Mouse (Mus musculus) cortical plate, adult 2 months (tissue): ENCODE measurements at regions not wholly inside any gene's neighbourhood (a gene's known extent, or its start where the extent isn't known, plus 50 kb on each side); places are given as distances from the start of the nearest gene placed in this dataset.

Source experiments
- CTCF ChIP-seq: fragments of 200-500 bp; IDR thresholded peaks from 2 replicates; pipeline ENCODE4 v1.5.1; 2011; ENCODE audit warnings: mild to moderate bottlenecking, control low read depth, low read length; ENCODE audit not compliant: insufficient read depth; ENCODE audit errors: extremely low read depth
- POLR2A ChIP-seq: fragments of 200-500 bp; IDR thresholded peaks from 2 replicates; pipeline ENCODE4 v1.6.1; 2011; ENCODE audit warnings: mild to moderate bottlenecking, low read length, control low read depth; ENCODE audit not compliant: insufficient read depth; ENCODE audit errors: extremely low read depth

- TF ChIP-seq POLR2A (no peak), CTCF (no peak)
Observed at GRCm38 (mm10) chr1:61297361-61297760, 319.6 kb downstream of the Icos start.
